Mouse (Mus musculus) cerebellum, adult 2 months (tissue): ENCODE measurements around the gene AC124502.3. TPM values are rescaled to one million over a fixed set of nuclear protein-coding genes. Genes with fewer than 3 reads are reported as not detected.

Experiments used
- DNase-seq, 2 experiments: peaks; one replicate each; pipeline ENCODE4 v3.0.0; 2021
- H3K27ac ChIP-seq: fragments of 200-500 bp; 2 replicates; pipeline ENCODE4 v1.5.1; 2012; ENCODE audit warnings: low read length, control low read depth, inconsistent platforms; ENCODE audit not compliant: insufficient read depth
- H3K27me3 ChIP-seq: fragments of 200-500 bp; 2 replicates; pipeline ENCODE4 v1.6.1; 2012; ENCODE audit warnings: inconsistent platforms, mild to moderate bottlenecking, low read length, moderate library complexity; ENCODE audit not compliant: control insufficient read depth, insufficient read depth
- H3K4me1 ChIP-seq: fragments of 200-500 bp; 2 replicates; pipeline ENCODE4 v1.6.1; 2011; ENCODE audit warnings: low read length; ENCODE audit not compliant: control insufficient read depth, insufficient read depth
- H3K4me3 ChIP-seq: fragments of 200-500 bp; replicated peaks from 2 replicates; pipeline ENCODE3; 2011; ENCODE audit warnings: mild to moderate bottlenecking, low read depth, low read length, control low read depth; ENCODE audit not compliant: insufficient read depth
- CTCF ChIP-seq: fragments of 200-500 bp; IDR thresholded peaks from 2 replicates; pipeline ENCODE4 v1.5.1; 2011; ENCODE audit warnings: low read depth, mild to moderate bottlenecking, control low read depth, low read length, moderate library complexity, borderline replicate concordance; ENCODE audit not compliant: insufficient read depth
- POLR2A ChIP-seq: fragments of 200-500 bp; IDR thresholded peaks from 2 replicates; pipeline ENCODE4 v1.6.1; 2011; ENCODE audit warnings: low read length, control low read depth, borderline replicate concordance; ENCODE audit not compliant: insufficient read depth
- WGBS: fragments of 180-500 bp; shearing (Covaris S2); methylation state at CpG from one replicate; pipeline ENCODE4 v1.1.7; 2018; 5-methylcytosine and 5-hydroxymethylcytosine counted together
- polyA plus RNA-seq: library from polyadenylated mRNA; depleted of rRNA; stranded (reverse); fragments of >200 nt; gene quantifications from 2 replicates; pipeline ENCODE4 v1.2.3, GENCODE M21; 2012; rRNA removed

Gene AC124502.3
- polyA plus RNA-seq: 5.0 and 5.7 TPM in 2 replicates

DNA sequence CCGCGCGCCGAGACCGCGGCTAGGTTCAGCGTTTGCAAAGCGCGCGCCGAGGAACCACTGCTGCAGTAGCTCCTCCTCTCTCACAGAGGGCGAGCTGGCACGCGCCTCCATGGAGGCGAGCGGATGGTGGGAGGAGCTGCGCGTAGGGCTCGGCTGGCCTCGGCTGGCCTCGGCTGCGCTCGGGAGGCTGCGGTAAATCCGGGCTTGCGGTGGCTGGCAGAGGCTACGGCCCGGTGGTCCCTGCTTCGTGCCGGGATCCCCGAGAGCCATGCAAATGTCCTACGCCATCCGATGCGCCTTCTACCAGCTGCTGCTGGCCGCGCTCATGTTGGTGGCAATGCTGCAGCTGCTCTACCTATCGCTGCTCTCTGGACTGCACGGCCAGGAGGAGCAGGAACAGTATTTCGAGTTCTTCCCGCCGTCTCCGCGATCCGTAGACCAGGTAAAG lies at the start of gene AC124502.3, which contains the start of gene B4gat1:
Gene AC124502.3, plus strand, starts transcription at position 183 of the 448 bp plus-strand sequence.
Gene B4gat1, plus strand, starts transcription at position 118 of the 448 bp plus-strand sequence.
- under 1% methylated on average over 44 of the region's 44 CpGs for WGBS
- TF ChIP-seq CTCF (no peak), POLR2A (peak; percentile 95)
- peak; percentile 94 to 95 for DNase-seq
- peak within 1 kb of the TSS; percentile 92 for H3K4me3 ChIP-seq
- H3K27ac ChIP-seq: peak within 1 kb of the TSS; percentile 89
- no peaks in the 10 kb centered on the region for H3K27me3 ChIP-seq
- H3K4me1 ChIP-seq: 0 out of 2 replicates have a peak, but pooled peaks cover 2% of the 10 kb centered on the region

- Histone ChIP-seq H3K4me3 (peak overlapping the region; percentile 65), H3K4me1 (peaks cover 33% of the 10 kb centered on the region), H3K27ac (no peak overlapping the region), H3K27me3 (0 out of 2 replicates have a peak, but pooled peaks cover 1% of the 10 kb centered on the region)
- DNase-seq: peak; percentile 47 to 64
- WGBS: under 1% methylated on average over 13 of the region's 13 CpGs
- TF ChIP-seq POLR2A: no peak
- TF ChIP-seq CTCF: no peak
These were observed 49.7 kb upstream of the AC124502.3 start for GRCm38 (mm10) chr19:4989013-4989412.

DNA sequence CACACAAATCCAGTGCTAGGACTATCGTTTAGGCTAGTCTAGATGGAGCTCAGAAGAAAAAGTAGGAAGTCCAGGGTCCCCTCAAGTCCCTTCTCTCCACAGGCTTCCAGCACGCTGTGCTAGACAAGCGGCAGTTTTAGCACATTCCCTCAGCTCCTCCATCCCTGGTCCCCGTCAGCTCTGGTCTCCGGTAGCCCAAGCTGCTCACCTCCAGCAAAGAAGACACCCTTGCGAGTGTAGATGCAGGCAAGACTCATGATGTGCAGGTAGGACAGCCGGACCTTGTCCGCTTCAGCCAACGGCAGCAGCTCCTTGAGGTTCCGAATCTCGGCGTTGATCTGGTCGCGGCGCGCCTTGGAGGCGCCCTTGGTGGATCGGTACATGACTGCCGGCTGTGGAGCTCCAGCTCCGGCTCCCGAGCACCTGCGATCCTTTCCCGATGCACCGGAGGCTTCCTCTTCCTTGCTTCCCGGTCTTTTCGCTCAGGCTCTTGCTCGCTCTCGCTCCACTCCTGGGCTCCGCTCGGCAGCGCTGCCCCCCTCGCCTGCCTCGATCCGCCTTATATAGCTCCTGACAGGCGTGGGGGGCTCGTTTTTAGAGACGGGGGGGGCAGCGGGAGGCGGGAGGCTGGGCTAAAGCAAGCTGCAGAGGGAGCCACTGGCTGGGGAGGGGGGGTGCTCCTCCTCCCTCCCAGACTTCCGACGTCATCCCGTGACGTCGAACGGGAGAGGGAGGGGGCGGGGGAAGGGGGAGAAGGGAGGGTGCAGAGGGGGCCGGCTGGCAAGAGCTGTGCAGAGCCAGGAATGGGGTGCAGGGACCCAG lies 49.0 kb upstream of the AC124502.3 start:
- WGBS: 2% methylated on average over 47 of the region's 47 CpGs
- no peaks in the 10 kb centered on the region for H3K27me3 ChIP-seq
- H3K4me1 ChIP-seq: peaks cover 35% of the 10 kb centered on the region
- H3K4me3 ChIP-seq: peak overlapping the region; percentile 65
- TF ChIP-seq POLR2A (peak; percentile 80), CTCF (no peak)
- H3K27ac ChIP-seq: peak overlapping the region; percentile 72
- DNase-seq: peak; percentile 89

DNA sequence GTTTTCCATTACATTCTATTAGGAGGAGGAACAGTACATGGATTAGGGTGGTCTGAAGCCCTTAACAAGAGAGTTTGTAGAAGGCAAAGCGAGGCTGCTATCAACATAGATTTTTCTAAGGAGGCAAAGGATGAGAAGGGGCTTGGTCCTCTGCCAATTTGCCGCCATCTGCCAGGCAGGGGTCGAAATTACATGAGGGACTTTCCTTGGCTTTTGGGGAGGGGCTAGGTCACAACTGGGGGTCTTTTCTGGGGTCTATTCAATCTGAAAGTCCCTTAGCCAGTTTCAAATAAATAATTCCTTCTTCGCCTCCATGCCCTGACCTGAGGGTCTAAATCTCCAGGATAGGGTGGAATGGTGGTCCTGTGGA lies 48.5 kb upstream of the AC124502.3 start, which contains the start of gene Npas4:
Gene Npas4, minus strand, starts transcription at position 61 of the 370 bp plus-strand sequence.
- WGBS: 11% methylated on average over 4 of the region's 4 CpGs
- Histone ChIP-seq H3K27me3 (no peaks in the 10 kb centered on the region), H3K4me1 (peaks cover 41% of the 10 kb centered on the region)

GRCm38 (mm10) chr19:4990716-4991115 lies 48.0 kb upstream of the AC124502.3 start:
- Histone ChIP-seq H3K27me3 (no peaks in the 10 kb centered on the region), H3K4me3 (peak overlapping the region; percentile 16), H3K4me1 (peaks cover 41% of the 10 kb centered on the region), H3K27ac (no peak overlapping the region)
- 2% methylated on average over 21 of the region's 22 CpGs for WGBS
- TF ChIP-seq CTCF: no peak
- no peak for TF ChIP-seq POLR2A
- peak; percentile 62 to 68 for DNase-seq

More for the DNA sequence above, 48.5 kb upstream of the AC124502.3 start, which contains the start of gene Npas4:
- DNase-seq: no peak
- Histone ChIP-seq H3K27ac (peak within 1 kb of the TSS; percentile 72), H3K4me3 (peak within 1 kb of the TSS; percentile 65)
- TF ChIP-seq CTCF (no peak), POLR2A (no peak)

- H3K27ac ChIP-seq: peak overlapping the region; percentile 64; the same call in 1 of the 2 replicates
- TF ChIP-seq POLR2A: no peak
- TF ChIP-seq CTCF: no peak
- H3K4me3 ChIP-seq: no peak overlapping the region
- H3K27me3 ChIP-seq: no peaks in the 10 kb centered on the region
- 2% methylated on average over 8 of the region's 8 CpGs for WGBS
- no peak for DNase-seq
- peaks cover 40% of the 10 kb centered on the region for H3K4me1 ChIP-seq
These were observed 46.3 kb upstream of the AC124502.3 start for GRCm38 (mm10) chr19:4992371-4992770.

DNA sequence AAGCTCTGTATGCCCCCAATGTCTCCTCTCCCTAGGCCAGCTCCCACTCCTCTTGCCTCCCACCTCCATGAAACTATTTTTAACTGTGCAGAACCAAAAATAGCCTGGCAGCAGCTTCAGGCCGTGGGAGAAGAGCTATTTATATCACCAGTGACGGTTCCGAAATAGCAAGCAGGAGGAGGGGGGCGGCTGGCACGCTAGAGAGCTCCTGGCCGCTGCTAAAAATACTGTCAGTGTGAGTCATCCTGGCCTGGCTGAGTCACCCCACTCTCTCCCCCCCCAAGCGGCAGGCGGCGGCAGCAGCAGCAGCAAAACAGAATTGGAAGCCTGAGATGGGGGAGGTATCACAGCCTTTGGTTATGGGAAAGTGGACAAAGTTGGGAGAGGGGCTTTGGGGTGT lies 45.8 kb upstream of the AC124502.3 start:
- H3K4me1 ChIP-seq: peaks cover 35% of the 10 kb centered on the region
- H3K27ac ChIP-seq: peak overlapping the region; percentile 64
- peak; percentile 91 to 98 for DNase-seq
- peak overlapping the region; percentile 38 for H3K4me3 ChIP-seq
- no peaks in the 10 kb centered on the region for H3K27me3 ChIP-seq
- TF ChIP-seq CTCF (0 out of 2 replicates have a peak, but pooled peaks have one; percentile 8), POLR2A (no peak)
- WGBS: under 1% methylated on average over 9 of the region's 9 CpGs

GRCm38 (mm10) chr19:4994043-4994442 lies 44.6 kb upstream of the AC124502.3 start:
- TF ChIP-seq POLR2A (no peak), CTCF (no peak)
- DNase-seq: no peak
- Histone ChIP-seq H3K27ac (no peak overlapping the region), H3K4me1 (peaks cover 31% of the 10 kb centered on the region), H3K4me3 (no peak overlapping the region), H3K27me3 (no peaks in the 10 kb centered on the region)
- WGBS: 52% methylated on average over 5 of the region's 5 CpGs
